Mouse (Mus musculus) testis, postnatal 10 days (tissue): ENCODE measurements around the gene Lrriq4.
"Not testable (repeated sequence)": the region's sequence is repeated elsewhere in the genome, so short reads cannot be mapped to it uniquely, and the experiment has no call there.

ENCODE experiments used
- DNase-seq: peaks from one replicate; pipeline ENCODE4 v3.0.0; 2021; ENCODE audit warnings: low spot score

The Lrriq4 gene

GRCm38 (mm10) chr3:30683190-30683589 lies 38.9 kb downstream of the Lrriq4 start:
- no peak for DNase-seq

GRCm38 (mm10) chr3:30687216-30687615 lies 42.9 kb downstream of the Lrriq4 start:
- DNase-seq = no peak

- DNase-seq = no peak
Observed at GRCm38 (mm10) chr3:30690976-30691375, 46.7 kb downstream of the Lrriq4 start.

- no peak for DNase-seq
Observed at GRCm38 (mm10) chr3:30695661-30696060, 51.4 kb downstream of the Lrriq4 start.

GRCm38 (mm10) chr3:30696346-30696745 lies 52.0 kb downstream of the Lrriq4 start:
- DNase-seq = peak; percentile 83

GRCm38 (mm10) chr3:30697891-30698290 lies 53.6 kb downstream of the Lrriq4 start:
- no peak for DNase-seq

GRCm38 (mm10) chr3:30699711-30700505 lies 55.6 kb downstream of the Lrriq4 start, which contains the start of gene Lrrc31:
TSS of gene Lrrc31 (minus strand) at chr3:30699843.
- DNase-seq = not testable (repeated sequence)

GRCm38 (mm10) chr3:30705977-30706376 lies 61.7 kb downstream of the Lrriq4 start:
- no peak for DNase-seq

- no peak for DNase-seq
Observed at GRCm38 (mm10) chr3:30706614-30707276, 62.4 kb downstream of the Lrriq4 start.

GRCm38 (mm10) chr3:30710191-30710590 lies 65.9 kb downstream of the Lrriq4 start:
- DNase-seq = no peak

- no peak for DNase-seq
Observed at GRCm38 (mm10) chr3:30713334-30713733, 69.0 kb downstream of the Lrriq4 start.

GRCm38 (mm10) chr3:30718649-30719048 lies 74.3 kb downstream of the Lrriq4 start:
- no peak for DNase-seq
